Mouse (Mus musculus) layer of hippocampus, adult 9-10 months (tissue): Measurements from ENCODE around the gene Cdc20.

ENCODE experiments used
- DNase-seq: peaks from one replicate; pipeline ENCODE4 v3.0.0; 2022; ENCODE audit warnings: low spot score

Gene Cdc20

DNA sequence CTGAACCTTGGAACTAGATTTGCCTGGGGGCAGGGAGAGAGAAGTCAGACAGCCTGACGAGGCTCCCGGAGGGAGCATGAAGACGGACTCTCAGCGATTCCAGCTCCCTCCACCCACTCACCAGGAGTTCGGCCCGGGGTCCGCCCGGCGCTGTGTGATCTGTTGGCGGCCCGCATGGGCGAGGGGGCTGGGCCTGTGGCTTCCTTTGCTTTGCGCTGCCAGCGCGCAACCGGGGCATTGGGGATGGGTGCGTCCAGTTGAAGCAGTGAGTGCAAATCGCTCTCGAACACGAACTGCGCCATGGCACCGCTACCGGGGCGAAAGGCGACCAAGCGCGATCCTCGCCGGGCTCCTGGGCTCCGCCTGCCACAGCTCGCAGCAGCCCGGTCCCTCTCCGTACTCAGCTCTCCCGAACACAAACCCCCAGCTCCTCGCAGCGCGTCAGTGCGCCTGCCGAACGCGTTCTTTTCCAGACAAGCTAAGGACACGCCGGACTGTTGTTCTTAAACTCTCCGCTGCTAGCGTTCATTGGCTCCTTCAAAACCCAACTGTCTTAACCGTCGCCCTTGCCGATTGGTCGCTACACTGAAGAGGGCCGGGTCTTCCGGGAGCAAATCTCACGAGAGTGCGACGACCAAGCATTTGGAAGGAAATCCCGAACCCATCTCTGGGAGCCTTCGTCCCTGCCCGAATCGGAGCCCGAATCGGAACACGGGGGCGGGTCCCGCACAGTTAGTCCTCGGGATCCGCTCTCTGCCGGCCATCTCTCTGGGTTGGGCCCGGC is at the start of gene Cdc20:
Gene Cdc20 (minus strand): TSS at position 533 of the 784 bp plus-strand sequence.
- peak; percentile 73 for DNase-seq

DNA sequence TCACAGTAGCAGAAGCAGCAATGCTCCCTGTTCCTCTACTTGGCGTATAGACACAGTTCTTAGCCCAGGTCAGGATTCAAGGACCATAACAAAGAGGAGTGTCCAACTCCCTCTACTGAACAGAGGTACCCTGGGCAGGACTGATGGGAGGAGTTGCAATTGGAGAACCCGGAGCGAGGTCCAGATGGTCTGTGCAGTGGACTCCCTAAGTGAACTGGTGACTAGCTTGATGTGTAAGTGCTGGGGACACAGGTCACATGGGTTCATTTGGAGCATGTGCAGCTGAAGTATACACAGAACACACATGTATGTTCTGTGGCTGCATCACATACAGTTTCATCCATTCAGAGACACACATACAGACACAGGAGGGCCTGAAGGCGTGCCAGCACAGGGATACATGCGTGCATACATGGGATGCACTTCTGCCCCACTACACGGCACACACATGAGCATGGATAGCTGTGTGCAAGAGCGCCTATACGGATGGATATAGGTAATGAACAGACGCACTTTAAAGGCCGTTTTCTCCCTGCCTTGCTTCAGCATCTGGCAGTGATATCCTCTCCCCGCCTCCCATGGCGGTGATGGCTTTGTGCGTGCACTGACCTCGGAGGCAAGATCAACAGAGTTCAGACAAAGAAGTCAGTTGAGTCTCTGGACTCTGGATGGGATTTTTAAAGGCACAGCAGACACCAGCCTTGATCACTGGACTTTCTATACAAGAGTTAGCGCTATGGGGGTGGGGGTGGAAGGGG is 39.8 kb upstream of the Cdc20 start:
- no peak for DNase-seq

DNA sequence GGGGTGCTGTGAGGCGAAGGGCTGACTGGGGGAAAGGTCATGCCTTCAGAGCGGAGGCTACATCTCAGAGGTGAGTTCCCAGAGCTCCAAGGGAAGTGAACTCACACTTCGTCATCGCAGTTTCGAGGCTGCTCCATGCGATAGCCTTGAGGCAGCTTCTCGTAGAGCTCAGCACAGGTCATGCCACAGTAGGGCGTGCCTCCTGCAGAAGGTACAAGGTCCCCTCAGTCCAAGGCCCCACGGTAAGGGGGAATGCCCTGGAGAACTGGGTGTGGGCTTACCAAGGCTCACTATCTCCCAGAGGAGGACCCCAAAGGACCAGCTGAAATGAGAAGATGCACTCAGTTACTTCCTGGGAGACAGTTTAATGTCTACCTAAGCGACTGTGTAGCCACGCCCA is 35.5 kb upstream of the Cdc20 start:
- no peak for DNase-seq

DNA sequence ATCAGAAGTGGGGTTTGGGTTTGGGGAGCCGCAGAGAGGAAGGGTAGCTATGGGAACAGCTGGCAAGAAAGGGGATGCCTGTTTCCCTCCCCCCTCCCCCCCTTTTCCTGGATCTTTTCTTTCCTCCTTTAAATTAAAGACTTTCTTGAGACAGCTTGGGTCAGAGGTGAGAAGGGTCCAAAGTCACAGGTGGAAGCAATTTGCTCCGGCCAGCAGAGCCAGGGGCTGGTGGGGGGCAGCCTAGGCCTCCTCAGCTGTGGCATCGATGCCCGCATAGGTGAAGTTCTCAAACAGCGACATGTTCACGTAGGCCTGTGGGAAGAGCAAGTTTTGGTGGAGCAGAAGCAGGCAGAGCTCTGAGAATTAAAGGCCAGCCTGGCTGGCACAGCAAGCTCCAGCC is 34.1 kb upstream of the Cdc20 start:
- no peak for DNase-seq

DNA sequence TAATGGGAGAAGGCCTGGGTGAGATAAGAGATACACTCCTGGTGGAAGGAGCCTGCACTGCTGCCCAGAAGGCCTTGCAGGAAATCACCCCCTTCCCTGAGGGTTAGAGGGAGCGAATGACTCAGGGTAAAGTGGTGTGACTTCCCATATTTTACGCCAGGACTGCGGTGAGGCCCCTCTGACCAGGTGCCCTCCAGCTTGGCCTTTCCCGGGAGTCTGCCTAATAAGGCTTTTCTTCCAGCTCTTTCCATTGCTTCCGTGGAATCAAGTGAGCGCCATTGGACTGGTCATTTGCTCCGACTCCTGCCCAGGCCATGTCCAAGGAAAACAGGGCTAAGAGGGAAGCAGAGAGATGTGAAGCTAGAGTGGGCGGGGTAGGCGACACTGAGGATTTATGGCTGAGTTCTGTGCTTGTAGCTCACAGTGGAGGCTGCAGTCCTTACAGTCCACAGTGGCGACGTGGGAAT is 28.6 kb upstream of the Cdc20 start:
- DNase-seq: no peak

DNA sequence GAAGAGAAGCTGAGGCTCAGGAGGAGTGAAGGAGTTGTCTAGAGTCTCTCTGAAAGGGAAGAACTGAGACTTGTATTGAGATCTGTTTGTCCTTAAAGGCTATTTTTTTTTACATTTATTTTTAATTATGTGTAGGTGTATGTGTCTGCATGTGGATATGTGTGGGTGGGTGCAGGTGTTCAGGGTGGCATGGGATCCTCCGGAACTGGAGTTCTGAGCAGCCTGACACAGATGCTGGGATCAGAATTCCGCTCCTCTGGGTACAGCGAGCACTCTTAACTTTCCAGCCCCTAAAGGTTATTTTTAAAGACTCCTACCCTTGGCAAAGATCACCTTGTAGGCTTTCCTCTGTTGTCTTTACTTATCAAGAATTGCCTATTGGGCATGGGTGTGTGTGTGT is 27.8 kb upstream of the Cdc20 start:
- DNase-seq: no peak

DNA sequence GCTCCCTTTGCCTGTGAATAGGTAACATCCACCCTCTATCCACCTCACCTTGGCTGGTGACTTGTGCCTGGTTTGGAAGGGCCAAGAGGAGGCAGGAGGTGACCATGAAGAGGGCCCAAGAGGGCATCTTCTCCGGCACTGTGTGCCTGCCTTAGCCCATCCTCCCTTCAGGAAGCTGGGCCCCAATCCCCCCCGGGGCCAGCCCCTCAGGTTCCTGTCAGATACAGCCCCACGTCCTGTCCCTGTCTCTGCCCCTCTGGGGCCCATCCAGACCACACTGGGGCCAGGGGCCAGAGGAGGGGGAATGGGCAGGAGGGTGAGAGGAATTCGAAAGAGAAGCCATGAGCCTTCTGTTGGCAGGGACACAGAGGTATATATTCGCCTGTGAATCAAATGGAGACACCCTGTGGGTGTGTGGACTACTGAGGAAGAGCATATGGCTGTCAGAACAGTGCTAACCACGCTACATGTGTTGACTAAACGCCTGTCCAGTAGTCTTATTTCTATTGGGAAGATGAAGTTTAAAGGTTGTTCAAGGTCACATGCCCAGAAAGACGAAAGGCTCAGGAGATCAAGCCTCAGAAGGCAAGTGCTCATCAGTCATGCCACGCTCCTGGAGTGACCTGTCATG is 20.3 kb upstream of the Cdc20 start, which contains the start of gene Mpl:
Gene Mpl (minus strand): TSS at position 169 of the 631 bp plus-strand sequence.
- DNase-seq: no peak

DNA sequence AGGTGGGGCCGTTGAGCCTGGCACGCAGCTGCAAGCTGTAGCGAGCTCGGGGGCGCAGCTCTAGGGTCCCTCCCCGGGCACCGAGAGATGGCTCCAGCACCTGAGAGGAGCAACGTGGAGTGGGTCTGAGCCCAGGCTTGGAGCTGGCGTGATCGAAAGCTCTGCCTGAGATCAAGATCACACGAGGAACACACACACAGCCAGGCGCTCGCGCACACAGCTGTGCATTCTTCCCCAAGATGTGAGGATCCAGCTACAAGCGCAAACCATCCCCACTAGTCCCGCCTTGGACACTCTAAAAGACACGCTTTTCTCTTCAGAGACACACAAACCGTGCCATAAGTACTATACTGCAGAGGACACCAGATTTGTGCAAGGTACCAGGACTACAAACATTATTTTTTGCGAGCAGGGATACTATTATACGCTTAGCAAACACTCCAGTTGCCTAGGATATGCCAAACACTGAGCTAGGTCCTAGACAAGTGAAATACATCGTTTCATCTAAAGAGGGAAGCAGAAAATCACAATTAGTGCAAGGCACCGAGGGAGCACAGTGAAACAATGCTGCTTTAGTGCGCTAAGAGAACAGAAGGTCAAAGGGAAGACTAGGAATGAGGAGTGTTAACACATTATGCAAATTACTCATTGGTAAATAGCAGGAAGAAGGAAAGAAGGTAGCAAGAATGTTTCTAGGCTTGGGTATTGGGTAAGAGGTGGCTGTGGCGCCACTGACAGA is 9.4 kb upstream of the Cdc20 start:
- DNase-seq: no peak

DNA sequence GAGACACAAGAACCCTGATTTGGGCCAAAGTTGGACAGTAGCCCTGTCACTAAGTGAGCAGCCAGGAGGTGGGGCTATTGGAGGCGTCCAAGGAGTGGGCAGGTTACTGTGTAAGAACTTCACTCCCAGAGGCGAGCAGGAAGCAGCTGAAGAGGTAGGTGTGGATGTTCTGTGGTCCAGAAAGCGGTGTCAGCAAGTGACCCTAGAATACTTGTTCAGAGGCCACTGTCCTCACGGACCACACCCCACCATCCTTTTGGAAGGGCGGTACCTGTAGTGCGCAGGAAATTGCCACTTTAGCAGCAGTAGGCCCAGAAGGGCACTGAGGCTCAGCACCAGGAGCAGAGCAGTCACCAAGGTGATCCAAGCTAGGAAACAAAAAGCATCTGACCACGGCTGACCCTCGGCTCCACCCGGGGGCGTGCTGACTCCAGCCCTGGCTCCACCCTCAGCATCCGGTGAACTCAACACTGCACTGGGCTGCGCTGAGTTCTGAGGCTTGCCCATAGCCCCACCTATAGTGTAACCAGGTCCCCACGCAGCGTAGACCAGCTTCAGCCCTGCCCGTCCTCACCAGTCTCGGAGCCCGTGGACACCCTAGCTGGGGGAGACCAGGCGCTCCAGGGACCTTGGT is 8.7 kb upstream of the Cdc20 start:
- DNase-seq: no peak

DNA sequence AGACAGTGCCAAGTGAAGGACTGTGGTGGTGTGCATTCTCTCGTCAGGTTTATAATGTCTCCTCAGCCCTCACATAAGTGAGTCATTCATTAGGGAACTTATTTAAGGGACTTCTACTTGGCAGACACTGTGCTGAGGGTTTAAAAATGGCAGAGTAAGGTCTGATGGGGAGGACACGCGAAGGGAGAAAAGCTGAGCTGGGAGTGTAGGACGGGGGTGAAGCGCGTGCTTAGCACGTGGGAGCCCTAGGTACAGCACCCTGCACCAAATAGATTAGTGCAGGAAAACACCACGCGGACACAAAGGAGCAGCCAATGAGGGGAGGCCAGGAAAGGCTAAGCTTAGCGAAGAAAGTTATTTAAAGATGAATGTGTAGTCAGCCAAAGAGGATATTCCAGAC is 7.9 kb upstream of the Cdc20 start:
- DNase-seq: no peak

DNA sequence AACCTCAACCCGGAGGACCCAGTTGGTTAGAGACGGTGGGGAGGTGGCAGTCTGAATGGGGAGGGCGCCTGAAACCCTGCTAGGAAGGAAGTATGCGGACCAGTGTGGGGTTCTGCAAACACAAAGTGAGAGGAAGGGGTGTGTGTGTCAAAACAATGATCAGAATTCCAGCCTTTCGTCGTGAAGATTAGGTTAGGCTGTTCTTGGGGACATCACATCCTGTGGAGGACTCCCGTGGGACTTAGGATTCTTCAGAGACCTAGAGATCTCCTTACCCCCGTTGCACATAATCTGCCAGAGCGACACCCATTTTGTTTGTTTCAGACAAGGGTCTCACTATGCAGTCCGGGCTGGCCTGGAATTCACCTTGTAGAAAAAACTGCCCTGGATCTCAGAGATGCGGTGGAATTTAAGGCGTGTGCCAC is 689 bp upstream of the Cdc20 start:
- no peak for DNase-seq

DNA sequence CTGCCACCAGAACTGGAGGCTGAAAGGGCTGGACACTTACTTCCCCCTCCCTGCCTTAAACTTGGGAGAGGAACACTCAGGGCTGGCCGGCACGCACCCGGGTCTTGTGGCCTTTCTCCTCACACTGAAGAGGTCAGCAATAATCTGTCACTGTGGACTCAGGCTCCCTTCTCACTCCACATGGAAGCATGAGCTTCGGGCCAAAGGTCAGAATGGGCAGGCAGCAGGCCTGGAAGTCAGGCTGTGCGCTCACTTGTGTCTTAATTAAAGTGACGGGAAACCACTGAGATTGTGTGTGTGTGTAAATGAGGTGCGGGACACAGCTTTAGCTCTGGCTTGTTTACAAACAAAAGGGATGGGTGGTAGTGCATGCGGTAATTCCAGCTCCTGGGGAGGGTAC is 4.8 kb downstream of the Cdc20 start:
- DNase-seq: no peak

DNA sequence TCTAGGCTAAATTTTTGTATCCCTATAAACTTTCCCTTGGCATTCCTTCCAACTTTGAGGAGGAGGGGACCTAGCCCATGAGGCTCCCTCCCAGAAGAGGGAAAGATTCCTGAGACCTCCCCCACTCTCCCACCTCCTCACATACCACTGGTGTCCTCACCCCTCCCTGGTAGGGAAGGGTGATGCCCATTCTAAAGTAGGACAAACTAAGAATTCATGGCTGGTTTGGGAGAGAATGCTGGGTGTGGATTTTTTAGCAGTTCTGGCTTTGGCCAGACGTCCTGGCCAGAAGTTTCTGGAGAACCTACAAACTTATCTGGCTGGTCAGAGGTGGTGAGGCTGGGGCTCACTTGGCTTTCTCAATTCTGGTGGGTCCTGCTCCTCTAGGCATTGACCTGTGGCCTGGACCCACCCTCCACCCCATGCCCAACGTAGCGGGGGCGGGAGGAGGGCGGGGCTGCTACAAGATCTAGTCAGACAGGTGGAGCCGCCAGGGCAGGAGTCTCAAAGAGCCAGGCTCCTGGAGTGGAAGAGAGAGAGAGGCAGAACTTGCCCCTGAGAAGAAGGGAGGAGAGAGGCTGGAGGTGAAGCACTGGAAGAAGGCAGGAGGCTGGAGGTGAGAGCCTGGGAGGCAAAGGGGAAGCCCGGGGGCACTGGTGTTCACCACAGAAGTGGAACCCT is 7.8 kb downstream of the Cdc20 start:
- DNase-seq: no peak

DNA sequence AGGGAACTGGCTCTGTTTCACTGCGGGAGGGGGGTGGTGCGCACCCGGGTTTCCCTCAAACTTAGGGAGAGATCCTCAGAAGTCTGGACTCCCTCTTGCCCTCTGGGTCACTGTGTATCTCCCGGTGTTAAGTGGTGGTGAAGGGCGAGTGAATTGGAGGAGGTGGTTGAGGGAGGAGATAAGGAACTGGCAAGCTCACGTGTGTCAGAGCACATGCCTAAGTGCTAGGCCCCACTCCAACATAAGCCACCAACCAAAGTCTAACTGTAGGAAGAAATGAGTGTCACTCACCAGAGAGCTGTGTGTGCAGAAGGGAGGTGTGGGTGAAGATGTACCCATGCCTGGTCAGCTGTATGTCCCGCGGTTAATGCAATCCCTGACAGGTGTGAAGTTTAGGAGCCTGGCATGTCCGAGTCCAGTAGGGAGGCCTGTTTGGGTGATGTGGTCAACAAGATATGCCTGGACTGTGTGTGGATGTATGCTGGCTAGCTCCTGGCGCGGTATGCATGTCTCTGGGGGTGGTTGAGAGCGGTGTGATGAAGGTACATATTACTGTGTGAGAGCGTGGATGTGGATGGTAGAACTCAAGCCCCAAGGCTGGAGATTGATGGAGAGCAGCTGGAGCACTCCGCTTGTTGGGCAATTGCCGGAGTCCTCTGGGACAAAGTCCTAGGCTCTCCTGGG is 8.5 kb downstream of the Cdc20 start:
- DNase-seq: no peak

DNA sequence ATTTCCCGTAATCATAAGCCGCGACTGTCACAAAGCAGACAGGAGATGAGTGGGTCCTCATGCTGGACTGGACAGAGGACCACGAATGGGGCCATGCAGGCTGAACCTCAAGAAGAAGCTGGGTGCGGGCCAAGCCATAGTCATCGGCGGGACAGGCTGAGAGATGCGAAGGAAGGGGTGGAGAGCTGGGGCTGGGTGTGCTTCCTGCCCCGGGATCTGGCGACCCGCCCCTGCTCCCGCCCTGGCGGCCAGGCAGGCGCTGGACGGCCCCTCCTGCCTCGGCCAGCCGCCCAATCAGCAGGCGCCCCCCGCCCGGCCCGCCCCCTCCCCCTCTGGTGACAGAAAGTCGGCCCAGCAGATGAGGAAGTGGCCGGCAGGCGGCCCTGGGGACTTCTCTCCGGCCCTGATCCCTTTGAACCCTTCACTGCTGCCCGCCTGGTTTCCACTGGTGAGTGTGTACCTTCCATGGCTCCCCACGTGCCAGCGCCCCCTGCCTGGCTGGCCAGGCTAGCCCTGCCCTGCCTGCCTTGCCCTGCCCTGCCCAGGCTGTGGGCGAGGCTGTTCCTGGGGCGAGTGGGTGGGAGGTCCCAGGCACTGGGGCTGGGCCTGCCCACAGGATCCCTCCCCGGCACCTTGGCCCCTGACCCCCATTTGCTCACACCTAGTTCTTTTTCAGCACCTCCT is 9.2 kb downstream of the Cdc20 start, which contains the start of gene Elovl1:
Gene Elovl1 (plus strand): TSS at position 326 of the 684 bp plus-strand sequence.
- peak; percentile 38 for DNase-seq

DNA sequence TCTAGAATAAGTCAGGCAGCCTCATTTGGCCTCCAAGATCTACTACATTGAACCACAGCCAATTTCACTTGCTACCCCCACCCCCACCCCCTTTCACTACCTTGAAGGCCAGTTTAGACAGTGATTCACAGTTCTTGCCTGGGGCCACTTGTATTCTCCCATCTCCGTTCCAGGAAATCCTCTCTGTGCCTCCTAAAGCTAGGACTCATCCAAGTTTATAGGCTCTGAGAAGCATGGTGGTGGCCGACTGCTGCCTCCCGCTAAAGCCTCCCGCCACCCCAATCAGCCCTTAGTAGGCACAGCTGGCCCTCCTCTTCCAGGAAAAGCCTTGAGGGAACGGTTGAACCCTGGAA is 9.8 kb downstream of the Cdc20 start:
- DNase-seq: no peak

DNA sequence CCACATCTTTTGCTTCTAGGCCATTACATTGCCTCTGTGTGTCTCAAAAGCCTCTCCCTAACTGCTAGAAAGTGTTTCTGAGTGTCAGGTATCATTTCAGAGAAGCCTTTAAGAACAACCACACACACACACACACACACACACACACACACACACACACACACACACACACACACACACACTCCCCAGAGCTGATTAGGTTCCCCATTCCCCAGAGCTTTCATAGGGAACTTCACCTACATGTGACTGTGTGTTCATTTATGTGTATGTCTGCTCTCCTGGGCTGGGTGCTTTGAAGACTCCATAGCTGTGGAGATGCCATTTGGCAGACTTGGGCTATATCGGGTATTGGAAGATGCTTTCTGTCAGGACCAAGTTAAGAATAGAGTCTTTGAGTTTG is 11.8 kb downstream of the Cdc20 start:
- DNase-seq: no peak

DNA sequence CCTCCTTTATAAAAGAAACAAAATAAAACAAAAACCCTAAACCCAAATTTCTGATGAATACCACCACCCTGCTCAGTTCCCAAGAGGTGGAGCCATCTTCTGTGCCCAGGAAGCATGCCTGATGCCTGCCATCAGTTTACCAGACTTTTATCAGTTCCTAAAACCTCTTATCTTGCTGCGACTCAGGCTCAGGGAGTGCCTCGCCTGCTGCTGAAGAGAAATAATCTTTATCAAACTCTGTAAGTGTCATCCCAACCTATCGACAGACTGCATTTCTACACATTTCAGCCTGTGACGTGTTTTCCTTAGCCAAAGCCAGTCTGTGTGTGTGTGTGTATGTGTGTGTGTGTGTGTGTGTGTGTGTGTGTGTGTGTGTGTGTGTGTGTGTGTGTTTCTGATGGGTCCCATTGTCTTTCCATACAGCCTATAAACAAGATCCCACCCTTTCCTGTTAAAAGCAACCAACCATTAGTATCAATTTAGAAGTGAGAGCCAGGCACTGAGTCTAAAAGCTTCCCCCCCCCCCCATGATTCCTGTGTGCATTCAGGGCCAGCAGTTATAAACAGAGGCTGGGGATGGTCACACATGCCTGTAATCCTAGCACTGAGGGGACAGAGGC is 12.5 kb downstream of the Cdc20 start:
- DNase-seq: no peak

DNA sequence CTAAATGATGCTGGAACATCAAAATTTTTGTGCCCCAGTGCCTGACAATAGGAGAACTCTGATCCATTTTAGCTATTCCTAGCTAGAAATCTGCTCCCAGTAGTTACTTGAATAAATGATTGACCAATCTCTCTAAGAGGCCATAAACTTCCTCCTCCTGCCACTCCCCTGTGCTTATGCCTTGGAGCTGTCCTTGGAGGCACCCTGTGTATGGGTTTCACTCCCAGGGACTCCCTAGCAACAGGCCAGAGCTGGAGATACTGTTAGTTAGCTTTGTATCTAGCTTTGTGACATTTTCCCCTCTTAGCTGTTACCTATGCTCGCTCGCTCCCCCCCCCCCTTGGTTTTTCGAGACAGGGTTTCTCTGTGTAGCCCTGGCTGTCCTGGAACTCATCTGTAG is 15.8 kb downstream of the Cdc20 start:
- no peak for DNase-seq
